Mouse (Mus musculus) liver, adult 2 months (tissue): ENCODE measurements around the gene Prmt1.

Experiments used
- CTCF ChIP-seq: fragments of 200-500 bp; IDR thresholded peaks from 2 replicates; pipeline ENCODE4 v1.5.1; 2011; ENCODE audit warnings: low read depth, low read length, control low read depth
- POLR2A ChIP-seq: fragments of 200-500 bp; IDR thresholded peaks from 2 replicates; pipeline ENCODE4 v1.6.1; 2011; ENCODE audit warnings: low read length, control low read depth; ENCODE audit not compliant: insufficient read depth; ENCODE audit errors: extremely low read depth

DNA sequence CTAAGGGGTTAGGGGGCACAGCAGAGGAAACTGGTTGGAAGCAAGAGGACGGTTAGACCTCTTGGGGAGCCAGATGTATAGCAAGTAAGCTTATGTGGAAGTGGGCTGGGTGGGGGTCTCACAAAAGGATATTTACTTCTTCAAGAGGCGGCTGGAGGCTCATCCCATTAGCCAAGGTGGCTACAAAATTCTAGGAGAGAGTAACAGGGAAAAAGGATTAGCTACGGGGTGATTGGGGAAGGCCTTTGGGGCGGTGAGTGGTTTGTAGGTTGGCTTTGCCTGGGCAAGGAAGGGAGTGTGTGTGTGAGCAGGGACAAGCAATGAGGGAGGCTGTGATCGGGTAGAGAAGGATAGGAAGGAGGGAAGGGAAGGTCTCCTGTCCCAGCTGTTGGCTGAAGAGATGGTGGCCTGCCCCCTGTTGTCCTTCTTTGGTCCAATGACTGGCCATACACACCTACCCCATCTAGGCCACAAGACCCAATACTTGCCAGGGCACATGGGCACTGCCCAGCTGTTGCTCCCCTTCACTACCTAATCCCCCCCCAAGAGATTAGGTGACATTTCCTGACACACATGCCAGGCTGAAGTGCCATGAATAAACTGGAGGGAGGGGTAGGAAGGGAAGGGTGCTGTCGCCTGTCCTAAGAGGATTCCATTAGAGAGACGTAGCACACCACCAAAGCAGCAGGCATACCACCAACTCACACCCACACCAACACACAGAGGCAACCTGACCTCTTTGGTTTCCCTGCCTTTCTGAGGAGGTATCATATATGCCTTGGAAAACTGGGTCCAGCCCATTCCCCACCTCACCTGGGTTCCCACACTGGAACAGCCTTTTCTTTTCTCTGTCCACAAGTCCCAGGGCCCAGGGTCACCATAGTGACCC, 2.2 kb downstream of the Prmt1 start:
- TF ChIP-seq CTCF = no peak
- no peak for TF ChIP-seq POLR2A
